Mouse (Mus musculus) intestine, embryonic 16.5 days (tissue): ENCODE results near the gene Cyp17a1. TPM values are rescaled to one million over a fixed set of nuclear protein-coding genes. Genes with fewer than 3 reads are reported as not detected.

Source experiments
- ATAC-seq: fragments of 200-750 bp; cut with Nextera tagmentation; 2 replicates; pipeline ENCODE4 v1.8.0; 2017; ENCODE audit warnings: moderate TSS enrichment, moderate library complexity
- H3K27ac ChIP-seq: fragments of 300-500 bp; sonication (generic); 2 replicates; pipeline ENCODE4 v1.5.1; 2014; ENCODE audit warnings: mild to moderate bottlenecking, low read length
- H3K27me3 ChIP-seq: fragments of 300-500 bp; sonication (generic); replicated peaks from 2 replicates; pipeline ENCODE4 v1.6.1; 2014; ENCODE audit warnings: low read length, control low read depth, mixed read lengths; ENCODE audit not compliant: control insufficient read depth, insufficient read depth
- H3K36me3 ChIP-seq: fragments of 300-500 bp; sonication (generic); 2 replicates; pipeline ENCODE4 v1.6.1; 2014; ENCODE audit warnings: low read length, control low read depth; ENCODE audit not compliant: control insufficient read depth, insufficient read depth
- H3K4me1 ChIP-seq: fragments of 300-500 bp; sonication (generic); 2 replicates; pipeline ENCODE4 v1.6.1; 2014; ENCODE audit warnings: low read length, control low read depth, mixed read lengths; ENCODE audit not compliant: control insufficient read depth, insufficient read depth
- H3K4me2 ChIP-seq: fragments of 300-500 bp; sonication (generic); 2 replicates; pipeline ENCODE4 v1.6.1; 2014; ENCODE audit warnings: low read depth, low read length, control low read depth
- H3K4me3 ChIP-seq: fragments of 300-500 bp; sonication (generic); 2 replicates; pipeline ENCODE4 v1.5.1; 2014; ENCODE audit warnings: mild to moderate bottlenecking, low read length
- H3K9ac ChIP-seq: fragments of 300-500 bp; sonication (generic); 2 replicates; pipeline ENCODE4 v1.6.1; 2014; ENCODE audit warnings: low read depth, low read length
- H3K9me3 ChIP-seq: fragments of 300-500 bp; sonication (generic); 2 replicates; pipeline ENCODE4 v1.6.1; 2016; ENCODE audit warnings: low read length, control low read depth; ENCODE audit not compliant: control insufficient read depth
- WGBS: fragments of 180-500 bp; shearing (Covaris S2); extraction: QIAGEN DNeasy Blood & Tissue Kit; methylation state at CpG from one replicate; pipeline ENCODE4 v1.1.7; 2014; 5-methylcytosine and 5-hydroxymethylcytosine counted together
- polyA plus RNA-seq: library from polyadenylated mRNA; unstranded; fragments of >200 nt; fragmentation: Nextera tagmentation; extraction: Ambion mirVana; gene quantifications from 2 replicates; pipeline ENCODE4 v1.2.1, GENCODE M21; 2015

Gene Cyp17a1
- polyA plus RNA-seq: 0.16 TPM in 1 of 2 replicates, not detected in the other

GRCm38 (mm10) chr19:46672766-46673418 lies at the start of gene Cyp17a1:
Gene Cyp17a1, minus strand, starts transcription at chr19:46673172.
- 0 out of 2 replicates have a peak, but pooled peaks have one; percentile 48 for ATAC-seq
- H3K27me3 ChIP-seq: no peaks in the 10 kb centered on the region; the same call in 1 of the 2 replicates
- WGBS: 38% methylated on average over 5 of the region's 5 CpGs
- no peaks in the 10 kb centered on the region for H3K4me1 ChIP-seq
- H3K4me3 ChIP-seq: no peak within 1 kb of the TSS
- H3K4me2 ChIP-seq: no peak within 1 kb of the TSS
- H3K9me3 ChIP-seq: no peaks in the 10 kb centered on the region
- H3K9ac ChIP-seq: no peak within 1 kb of the TSS
- no peak within 1 kb of the TSS for H3K27ac ChIP-seq
- no peaks in the 10 kb centered on the region for H3K36me3 ChIP-seq

- H3K4me3 ChIP-seq: no peak overlapping the region
- H3K27me3 ChIP-seq: no peaks in the 10 kb centered on the region
- no peak overlapping the region for H3K4me2 ChIP-seq
- no peak overlapping the region for H3K9ac ChIP-seq
- ATAC-seq: no peak
- H3K36me3 ChIP-seq: peaks cover 8% of the 10 kb centered on the region; the same call in 1 of the 2 replicates
- H3K27ac ChIP-seq: no peak overlapping the region
- peaks cover 5% of the 10 kb centered on the region; the same call in 1 of the 2 replicates for H3K9me3 ChIP-seq
- no peaks in the 10 kb centered on the region for H3K4me1 ChIP-seq
- 81% methylated on average over 4 of the region's 4 CpGs for WGBS
Measured at GRCm38 (mm10) chr19:46718150-46718549, 45.2 kb upstream of the Cyp17a1 start.

GRCm38 (mm10) chr19:46715016-46715415 lies 42.0 kb upstream of the Cyp17a1 start:
- no peak overlapping the region for H3K4me2 ChIP-seq
- 87% methylated on average over 8 of the region's 8 CpGs for WGBS
- H3K36me3 ChIP-seq: peaks cover 5% of the 10 kb centered on the region; the same call in 1 of the 2 replicates
- no peak for ATAC-seq
- H3K27ac ChIP-seq: no peak overlapping the region
- H3K4me3 ChIP-seq: no peak overlapping the region
- no peaks in the 10 kb centered on the region for H3K4me1 ChIP-seq
- H3K9ac ChIP-seq: no peak overlapping the region
- no peaks in the 10 kb centered on the region for H3K27me3 ChIP-seq
- H3K9me3 ChIP-seq: peaks cover 5% of the 10 kb centered on the region; the same call in 1 of the 2 replicates

GRCm38 (mm10) chr19:46714234-46714633 lies 41.3 kb upstream of the Cyp17a1 start:
- 79% methylated on average over 8 of the region's 8 CpGs for WGBS
- peaks cover 5% of the 10 kb centered on the region; the same call in 1 of the 2 replicates for H3K36me3 ChIP-seq
- H3K9me3 ChIP-seq: peaks cover 5% of the 10 kb centered on the region; the same call in 1 of the 2 replicates

GRCm38 (mm10) chr19:46710614-46711013 lies 37.6 kb upstream of the Cyp17a1 start:
- Histone ChIP-seq H3K36me3 (no peaks in the 10 kb centered on the region), H3K27ac (no peak overlapping the region), H3K27me3 (no peaks in the 10 kb centered on the region), H3K4me1 (peaks cover 6% of the 10 kb centered on the region), H3K9ac (no peak overlapping the region), H3K4me3 (no peak overlapping the region), H3K4me2 (no peak overlapping the region), H3K9me3 (no peaks in the 10 kb centered on the region)
- WGBS: 97% methylated on average over 4 of the region's 4 CpGs
- ATAC-seq: no peak

More at GRCm38 (mm10) chr19:46714234-46714633, 41.3 kb upstream of the Cyp17a1 start:
- no peak overlapping the region for H3K4me2 ChIP-seq
- no peak overlapping the region for H3K9ac ChIP-seq
- H3K4me3 ChIP-seq: no peak overlapping the region
- no peaks in the 10 kb centered on the region for H3K4me1 ChIP-seq
- ATAC-seq: no peak
- H3K27me3 ChIP-seq: no peaks in the 10 kb centered on the region
- no peak overlapping the region for H3K27ac ChIP-seq

GRCm38 (mm10) chr19:46707296-46708151 lies 34.6 kb upstream of the Cyp17a1 start, which contains the start of gene As3mt:
Gene As3mt, plus strand, starts transcription at chr19:46707458.
- H3K27ac ChIP-seq: peak within 1 kb of the TSS; percentile 75
- no peaks in the 10 kb centered on the region for H3K27me3 ChIP-seq
- H3K4me3 ChIP-seq: peak within 1 kb of the TSS; percentile 60
- ATAC-seq: peak; percentile 94
- peak within 1 kb of the TSS; percentile 69 for H3K4me2 ChIP-seq
- H3K36me3 ChIP-seq: no peaks in the 10 kb centered on the region
- no peaks in the 10 kb centered on the region for H3K9me3 ChIP-seq
- WGBS: 7% methylated on average over 31 of the region's 31 CpGs
- H3K4me1 ChIP-seq: peaks cover 6% of the 10 kb centered on the region
- H3K9ac ChIP-seq: peak within 1 kb of the TSS; percentile 73

GRCm38 (mm10) chr19:46706540-46707295 lies 33.7 kb upstream of the Cyp17a1 start:
- H3K4me2 ChIP-seq: peak overlapping the region; percentile 69
- H3K27me3 ChIP-seq: no peaks in the 10 kb centered on the region
- peak overlapping the region; percentile 60 for H3K4me3 ChIP-seq
- peak overlapping the region; percentile 75 for H3K27ac ChIP-seq
- H3K36me3 ChIP-seq: no peaks in the 10 kb centered on the region
- WGBS: 62% methylated on average over 9 of the region's 9 CpGs
- H3K9me3 ChIP-seq: no peaks in the 10 kb centered on the region
- ATAC-seq: peak; percentile 74
- H3K4me1 ChIP-seq: peaks cover 6% of the 10 kb centered on the region
- H3K9ac ChIP-seq: peak overlapping the region; percentile 73

- no peaks in the 10 kb centered on the region for H3K9me3 ChIP-seq
- peaks cover 6% of the 10 kb centered on the region for H3K4me1 ChIP-seq
- ATAC-seq: no peak
- H3K4me3 ChIP-seq: no peak overlapping the region
- no peak overlapping the region for H3K27ac ChIP-seq
- H3K27me3 ChIP-seq: no peaks in the 10 kb centered on the region
- H3K9ac ChIP-seq: no peak overlapping the region
- no peaks in the 10 kb centered on the region for H3K36me3 ChIP-seq
- 67% methylated on average over 7 of the region's 7 CpGs for WGBS
- H3K4me2 ChIP-seq: no peak overlapping the region
Measured at GRCm38 (mm10) chr19:46705779-46706495, 33.0 kb upstream of the Cyp17a1 start.
